Mouse (Mus musculus) urinary bladder, postnatal 10 days (tissue): ENCODE data around the gene B3gat3.
"Not testable (repeated sequence)": the region's sequence is repeated elsewhere in the genome, so short reads cannot be mapped to it uniquely, and the experiment has no call there.

Experiments used
- DNase-seq: peaks from one replicate; pipeline ENCODE4 v3.0.0; 2022; ENCODE audit warnings: low spot score

Gene B3gat3

GRCm38 (mm10) chr19:8920073-8920736 lies at the start of gene B3gat3:
TSS of gene B3gat3 (plus strand) at chr19:8920374.
- peak; percentile 82 for DNase-seq

- DNase-seq, result not testable (repeated sequence)
These were observed 49.8 kb upstream of the B3gat3 start for GRCm38 (mm10) chr19:8870381-8870780.

- no peak for DNase-seq
These were observed 49.3 kb upstream of the B3gat3 start for GRCm38 (mm10) chr19:8870838-8871237.

GRCm38 (mm10) chr19:8871267-8872186 lies 48.6 kb upstream of the B3gat3 start, which contains the start of gene Ubxn1:
TSS of gene Ubxn1 (plus strand) at chr19:8871496.
- peak; percentile 86 for DNase-seq

- no peak for DNase-seq
These were observed 47.8 kb upstream of the B3gat3 start for GRCm38 (mm10) chr19:8872266-8872840.

- no peak for DNase-seq
These were observed 45.1 kb upstream of the B3gat3 start for GRCm38 (mm10) chr19:8875031-8875430.

- peak; percentile 54 for DNase-seq
These were observed 39.7 kb upstream of the B3gat3 start, which contains the start of gene Uqcc3 for GRCm38 (mm10) chr19:8880311-8881033. TSS of gene Uqcc3 (minus strand) at chr19:8880923.

GRCm38 (mm10) chr19:8881034-8881392 lies 39.2 kb upstream of the B3gat3 start:
- DNase-seq, result no peak

- DNase-seq, result no peak
These were observed 36.6 kb upstream of the B3gat3 start, which contains the start of the genes Lbhd1 and Gm49403 for GRCm38 (mm10) chr19:8883616-8884015. TSS of gene Lbhd1 (plus strand) at chr19:8883732. TSS of gene Gm49403 (plus strand) at chr19:8883930.

- DNase-seq, result no peak
These were observed 33.1 kb upstream of the B3gat3 start for GRCm38 (mm10) chr19:8886916-8887584.

- DNase-seq, result no peak
These were observed 32.4 kb upstream of the B3gat3 start for GRCm38 (mm10) chr19:8887585-8888463.

GRCm38 (mm10) chr19:8888511-8889385 lies 31.4 kb upstream of the B3gat3 start, which contains the start of the genes 1810009A15Rik and Gm49416:
TSS of gene 1810009A15Rik (plus strand) at chr19:8888853.
TSS of gene Gm49416 (plus strand) at chr19:8888926.
- DNase-seq, result peak; percentile 83

GRCm38 (mm10) chr19:8892829-8893766 lies 27.1 kb upstream of the B3gat3 start, which contains the start of gene Ints5:
TSS of gene Ints5 (plus strand) at chr19:8893005.
- DNase-seq, result no peak

- DNase-seq, result no peak
These were observed 24.7 kb upstream of the B3gat3 start for GRCm38 (mm10) chr19:8895397-8895960.

GRCm38 (mm10) chr19:8896231-8896630 lies 23.9 kb upstream of the B3gat3 start:
- DNase-seq, result not testable (repeated sequence)

GRCm38 (mm10) chr19:8897211-8897864 lies 22.8 kb upstream of the B3gat3 start:
- not testable (repeated sequence) for DNase-seq
